Mouse (Mus musculus) gastrocnemius, adult 8-10 months (tissue): ENCODE results near the gene Vmn2r107. TPM values are rescaled to one million over a fixed set of nuclear protein-coding genes. Genes with fewer than 3 reads are reported as not detected.

Experiments
- DNase-seq, 2 experiments: peaks; one replicate each; pipeline ENCODE4 v3.0.0; 2022; ENCODE audit warnings: low spot score in 2 of 2
- total RNA-seq, 4 experiments: library from RNA; stranded (reverse); gene quantifications; 2 replicates each; pipeline ENCODE4 v1.2.4; 2022

The Vmn2r107 gene
- total RNA-seq, result not detected

GRCm38 (mm10) chr17:20344942-20345341, at the start of gene Vmn2r107:
Gene Vmn2r107 (plus strand): TSS chr17:20345242.
- no peak for DNase-seq

- no peak for DNase-seq
Observed at GRCm38 (mm10) chr17:20305790-20306189, 39.3 kb upstream of the Vmn2r107 start.

- DNase-seq, result no peak
Observed at GRCm38 (mm10) chr17:20399105-20399504, 54.1 kb downstream of the Vmn2r107 start.

- no peak for DNase-seq
Observed at GRCm38 (mm10) chr17:20413846-20414245, 68.8 kb downstream of the Vmn2r107 start, which contains the start of gene Vmn1r224. Gene Vmn1r224 (plus strand): TSS chr17:20414146.

Other genes starting within 250 kb of the Vmn2r107 start
- gene Fpr-rs7, start 231.0 kb upstream of the Vmn2r107 start, total RNA-seq, result not detected
- gene Fpr-rs6, start 162.1 kb upstream of the Vmn2r107 start, total RNA-seq, result not detected
- gene Vmn2r105, start 110.2 kb upstream of the Vmn2r107 start, total RNA-seq, result not detected
- not detected for gene Vmn2r106, start 59.7 kb upstream of the Vmn2r107 start, total RNA-seq
- gene Vmn1r224, start 68.9 kb downstream of the Vmn2r107 start, total RNA-seq, result not detected
- gene Vmn2r108, start 136.1 kb downstream of the Vmn2r107 start, total RNA-seq, result not detected
- gene Vmn1r225, start 152.9 kb downstream of the Vmn2r107 start, total RNA-seq, result not detected
- gene Vmn2r109, start 219.5 kb downstream of the Vmn2r107 start, total RNA-seq, result not detected